Mouse (Mus musculus) stomach, embryonic 14.5 days (tissue): ENCODE results near the gene Cmtm1. TPM values are rescaled to one million over a fixed set of nuclear protein-coding genes. Genes with fewer than 3 reads are reported as not detected.
"Not testable (repeated sequence)": the region's sequence is repeated elsewhere in the genome, so short reads cannot be mapped to it uniquely, and the experiment has no call there.

Source experiments
- ATAC-seq: fragments of 200-750 bp; cut with Nextera tagmentation; 2 replicates; pipeline ENCODE4 v1.8.0; 2017; ENCODE audit warnings: low read depth, moderate TSS enrichment; ENCODE audit not compliant: insufficient number of reproducible peaks, insufficient read depth, low FRiP score
- H3K27ac ChIP-seq: fragments of 300-500 bp; sonication (generic); 2 replicates; pipeline ENCODE4 v1.5.1; 2014; ENCODE audit warnings: mild to moderate bottlenecking, low read length, moderate library complexity, mixed read lengths
- H3K27me3 ChIP-seq: fragments of 300-500 bp; sonication (generic); 2 replicates; pipeline ENCODE4 v1.6.1; 2014; ENCODE audit warnings: low read length, control low read depth, mixed read lengths; ENCODE audit not compliant: control insufficient read depth, insufficient read depth
- H3K36me3 ChIP-seq: fragments of 300-500 bp; sonication (generic); 2 replicates; pipeline ENCODE4 v1.6.1; 2014; ENCODE audit warnings: mild to moderate bottlenecking, control low read depth, low read length, moderate library complexity, mixed read lengths; ENCODE audit not compliant: control insufficient read depth, insufficient read depth
- H3K4me1 ChIP-seq: fragments of 300-500 bp; sonication (generic); 2 replicates; pipeline ENCODE4 v1.6.1; 2014; ENCODE audit warnings: low read length, control low read depth, mixed read lengths; ENCODE audit not compliant: control insufficient read depth, insufficient read depth
- H3K4me2 ChIP-seq: fragments of 300-500 bp; sonication (generic); replicated peaks from 2 replicates; pipeline ENCODE4 v1.6.1; 2014; ENCODE audit warnings: low read depth, low read length, control low read depth
- H3K4me3 ChIP-seq: fragments of 300-500 bp; sonication (generic); 2 replicates; pipeline ENCODE4 v1.5.1; 2014; ENCODE audit warnings: low read depth, low read length, control low read depth
- H3K9ac ChIP-seq: fragments of 300-500 bp; sonication (generic); replicated peaks from 2 replicates; pipeline ENCODE4 v1.6.1; 2014; ENCODE audit warnings: low read depth, mild to moderate bottlenecking, control low read depth, low read length, moderate library complexity, mixed read lengths
- H3K9me3 ChIP-seq: fragments of 300-500 bp; sonication (generic); 2 replicates; pipeline ENCODE4 v1.6.1; 2016; ENCODE audit warnings: low read depth, low read length, control low read depth; ENCODE audit not compliant: control insufficient read depth
- WGBS: fragments of 180-500 bp; shearing (Covaris S2); extraction: QIAGEN DNeasy Blood & Tissue Kit; methylation state at CpG from one replicate; pipeline ENCODE4 v1.1.7; 2014; 5-methylcytosine and 5-hydroxymethylcytosine counted together
- polyA plus RNA-seq: library from polyadenylated mRNA; unstranded; fragments of >200 nt; fragmentation: Nextera tagmentation; extraction: Ambion mirVana; gene quantifications from 2 replicates; pipeline ENCODE4 v1.2.1, GENCODE M21; 2014

Gene Cmtm1
- polyA plus RNA-seq, 1 experiment from 2014 or later, result not detected

GRCm38 (mm10) chr8:104336806-104337205 lies 26.9 kb upstream of the Cmtm1 start:
- H3K9me3 ChIP-seq, result no peaks in the 10 kb centered on the region
- no peak overlapping the region for H3K27ac ChIP-seq
- no peak overlapping the region for H3K4me3 ChIP-seq
- ATAC-seq, result no peak
- H3K36me3 ChIP-seq, result no peaks in the 10 kb centered on the region
- H3K9ac ChIP-seq, result no peak overlapping the region
- 89% methylated on average over 1 of the region's 1 CpGs for WGBS
- H3K4me1 ChIP-seq, result 0 out of 2 replicates have a peak, but pooled peaks cover 5% of the 10 kb centered on the region
- no peak overlapping the region for H3K4me2 ChIP-seq
- H3K27me3 ChIP-seq, result no peaks in the 10 kb centered on the region

GRCm38 (mm10) chr8:104334196-104334595 lies 24.3 kb upstream of the Cmtm1 start:
- no peaks in the 10 kb centered on the region for H3K9me3 ChIP-seq
- H3K4me2 ChIP-seq, result no peak overlapping the region
- ATAC-seq, result no peak
- no peaks in the 10 kb centered on the region for H3K4me1 ChIP-seq
- no peaks in the 10 kb centered on the region for H3K36me3 ChIP-seq
- H3K27ac ChIP-seq, result no peak overlapping the region
- no peak overlapping the region for H3K9ac ChIP-seq
- 82% methylated on average over 1 of the region's 1 CpGs for WGBS
- no peak overlapping the region for H3K4me3 ChIP-seq
- no peaks in the 10 kb centered on the region for H3K27me3 ChIP-seq

- no peaks in the 10 kb centered on the region for H3K4me1 ChIP-seq
- H3K27ac ChIP-seq, result no peak overlapping the region
- no peak overlapping the region for H3K4me3 ChIP-seq
- H3K36me3 ChIP-seq, result no peaks in the 10 kb centered on the region
- no peak for ATAC-seq
- H3K9ac ChIP-seq, result no peak overlapping the region
- WGBS, result 60% methylated on average over 5 of the region's 5 CpGs
- H3K27me3 ChIP-seq, result no peaks in the 10 kb centered on the region
- no peaks in the 10 kb centered on the region for H3K9me3 ChIP-seq
- H3K4me2 ChIP-seq, result no peak overlapping the region
Observed at GRCm38 (mm10) chr8:104333786-104334185, 23.8 kb upstream of the Cmtm1 start.

GRCm38 (mm10) chr8:104332665-104333631 lies 23.0 kb upstream of the Cmtm1 start:
- 72% methylated on average over 5 of the region's 5 CpGs for WGBS
- Histone ChIP-seq H3K36me3 (no peaks in the 10 kb centered on the region), H3K4me2 (no peak overlapping the region), H3K4me1 (no peaks in the 10 kb centered on the region), H3K9ac (no peak overlapping the region), H3K4me3 (no peak overlapping the region), H3K27me3 (no peaks in the 10 kb centered on the region), H3K9me3 (no peaks in the 10 kb centered on the region), H3K27ac (no peak overlapping the region)
- ATAC-seq, result no peak

GRCm38 (mm10) chr8:104321930-104322329 lies 12.0 kb upstream of the Cmtm1 start, which contains the start of gene Cmtm2b:
Gene Cmtm2b, plus strand, starts transcription at chr8:104322230.
- not testable (repeated sequence) for H3K9me3 ChIP-seq, ATAC-seq, H3K4me3 ChIP-seq, H3K4me1 ChIP-seq, H3K27ac ChIP-seq, H3K9ac ChIP-seq, H3K4me2 ChIP-seq, H3K27me3 ChIP-seq, H3K36me3 ChIP-seq
- 88% methylated on average over 12 of the region's 12 CpGs for WGBS

GRCm38 (mm10) chr8:104321267-104321666 lies 11.3 kb upstream of the Cmtm1 start, which contains the start of gene Gm11020:
Gene Gm11020, plus strand, starts transcription at chr8:104321567.
- not testable (repeated sequence) for H3K9me3 ChIP-seq, H3K9ac ChIP-seq, H3K4me3 ChIP-seq, ATAC-seq, H3K36me3 ChIP-seq, H3K27me3 ChIP-seq, H3K27ac ChIP-seq, H3K4me1 ChIP-seq, H3K4me2 ChIP-seq
- WGBS, result 85% methylated on average over 9 of the region's 11 CpGs

- Histone ChIP-seq H3K4me3 (no peak overlapping the region), H3K4me1 (no peaks in the 10 kb centered on the region), H3K36me3 (no peaks in the 10 kb centered on the region), H3K4me2 (no peak overlapping the region), H3K27me3 (no peaks in the 10 kb centered on the region), H3K9ac (no peak overlapping the region), H3K9me3 (no peaks in the 10 kb centered on the region), H3K27ac (no peak overlapping the region)
- 69% methylated on average over 4 of the region's 4 CpGs for WGBS
- ATAC-seq, result no peak
Observed at GRCm38 (mm10) chr8:104313311-104313710, 3.4 kb upstream of the Cmtm1 start.

GRCm38 (mm10) chr8:104312023-104312422 lies 2.1 kb upstream of the Cmtm1 start:
- not testable (repeated sequence) for H3K4me3 ChIP-seq, H3K4me1 ChIP-seq, H3K9me3 ChIP-seq, H3K27ac ChIP-seq, H3K27me3 ChIP-seq, ATAC-seq, H3K9ac ChIP-seq, H3K36me3 ChIP-seq, H3K4me2 ChIP-seq
- WGBS, result 73% methylated on average over 3 of the region's 3 CpGs
